Mouse (Mus musculus): ENCODE measurements at regions not wholly inside any gene's neighbourhood (a gene's known extent, or its start where the extent isn't known, plus 50 kb on each side); places are given as distances from the start of the nearest gene placed in this dataset.

GRCm38 (mm10) chr2:45901892-45902291 lies 784.7 kb upstream of the Zeb2 start:
- no peaks in the 10 kb centered on the region for H3K27me3 ChIP-seq
- H3K27ac ChIP-seq: no peak overlapping the region
- no peak for ATAC-seq
- no peak overlapping the region for H3K4me2 ChIP-seq (replicated peaks)
- H3K9me3 ChIP-seq: no peaks in the 10 kb centered on the region
- no peaks in the 10 kb centered on the region for H3K36me3 ChIP-seq
- no peak overlapping the region for H3K4me3 ChIP-seq (replicated peaks)
- no peaks in the 10 kb centered on the region for H3K4me1 ChIP-seq (replicated peaks)
- 89% methylated on average over 4 of the region's 4 CpGs for WGBS
- no peak overlapping the region for H3K9ac ChIP-seq (replicated peaks)

DNA sequence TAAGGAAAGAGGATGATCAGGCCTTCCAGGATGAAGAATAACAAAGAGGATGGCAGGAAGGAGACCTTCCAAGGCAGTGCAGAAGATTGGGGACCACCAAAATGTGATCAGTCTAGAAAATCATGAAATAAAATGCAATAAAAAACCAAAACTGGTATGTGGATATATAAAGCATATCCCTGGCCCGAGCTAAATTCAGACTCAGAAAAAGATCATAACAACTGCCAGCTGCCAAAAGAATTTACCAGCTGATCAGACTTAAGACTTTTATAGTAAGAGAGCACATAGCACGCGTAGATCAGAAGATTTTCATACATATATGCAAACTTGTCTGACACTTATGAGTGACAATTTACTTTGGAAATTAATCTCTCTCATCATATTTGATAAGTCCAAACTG lies 767.5 kb upstream of the Zeb2 start:
- Histone ChIP-seq H3K9ac (replicated peaks) (no peak overlapping the region), H3K36me3 (no peaks in the 10 kb centered on the region), H3K9me3 (no peaks in the 10 kb centered on the region), H3K4me1 (replicated peaks) (no peaks in the 10 kb centered on the region), H3K27me3 (no peaks in the 10 kb centered on the region), H3K27ac (no peak overlapping the region), H3K4me3 (replicated peaks) (no peak overlapping the region), H3K4me2 (replicated peaks) (no peak overlapping the region)
- ATAC-seq: no peak
- 95% methylated on average over 3 of the region's 3 CpGs for WGBS

- Histone ChIP-seq H3K4me1 (replicated peaks) (no peaks in the 10 kb centered on the region), H3K4me3 (replicated peaks) (no peak overlapping the region), H3K27me3 (no peaks in the 10 kb centered on the region), H3K27ac (no peak overlapping the region), H3K9me3 (no peaks in the 10 kb centered on the region), H3K9ac (replicated peaks) (no peak overlapping the region), H3K4me2 (replicated peaks) (no peak overlapping the region), H3K36me3 (no peaks in the 10 kb centered on the region)
- ATAC-seq: no peak
These were observed 761.5 kb upstream of the Zeb2 start for GRCm38 (mm10) chr2:45878656-45879055.

GRCm38 (mm10) chr2:45859901-45860331 lies 742.7 kb upstream of the Zeb2 start:
- no peak overlapping the region for H3K9ac ChIP-seq (replicated peaks)
- no peak for ATAC-seq
- H3K4me2 ChIP-seq (replicated peaks): no peak overlapping the region
- no peak overlapping the region for H3K4me3 ChIP-seq (replicated peaks)
- H3K4me1 ChIP-seq (replicated peaks): no peaks in the 10 kb centered on the region
- no peaks in the 10 kb centered on the region for H3K27me3 ChIP-seq
- H3K36me3 ChIP-seq: no peaks in the 10 kb centered on the region
- no peaks in the 10 kb centered on the region for H3K9me3 ChIP-seq
- WGBS: 89% methylated on average over 4 of the region's 4 CpGs
- no peak overlapping the region for H3K27ac ChIP-seq

DNA sequence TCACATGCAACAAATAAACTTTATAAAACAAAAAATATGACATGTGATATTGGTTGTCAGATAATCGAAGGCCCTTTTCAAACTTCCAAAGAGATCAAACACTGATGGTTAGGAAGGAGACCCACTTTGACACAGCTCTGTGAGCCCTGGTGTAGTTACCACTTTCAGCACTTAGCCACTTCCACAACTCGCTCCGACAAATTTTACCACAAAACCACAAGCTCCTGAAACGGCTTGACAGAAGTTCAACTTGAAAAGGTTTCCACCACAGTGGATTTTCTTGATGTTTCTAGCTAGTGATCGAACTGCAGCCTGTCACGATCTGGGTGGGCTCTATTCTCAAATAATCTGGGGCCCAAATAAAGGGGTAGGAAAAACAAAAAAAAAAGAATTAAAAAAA lies 742.2 kb upstream of the Zeb2 start:
- ATAC-seq: no peak
- Histone ChIP-seq H3K36me3 (no peaks in the 10 kb centered on the region), H3K9ac (replicated peaks) (no peak overlapping the region), H3K27me3 (no peaks in the 10 kb centered on the region), H3K4me3 (replicated peaks) (no peak overlapping the region), H3K4me2 (replicated peaks) (no peak overlapping the region), H3K27ac (no peak overlapping the region), H3K9me3 (no peaks in the 10 kb centered on the region), H3K4me1 (replicated peaks) (no peaks in the 10 kb centered on the region)
- WGBS: 92% methylated on average over 6 of the region's 6 CpGs

DNA sequence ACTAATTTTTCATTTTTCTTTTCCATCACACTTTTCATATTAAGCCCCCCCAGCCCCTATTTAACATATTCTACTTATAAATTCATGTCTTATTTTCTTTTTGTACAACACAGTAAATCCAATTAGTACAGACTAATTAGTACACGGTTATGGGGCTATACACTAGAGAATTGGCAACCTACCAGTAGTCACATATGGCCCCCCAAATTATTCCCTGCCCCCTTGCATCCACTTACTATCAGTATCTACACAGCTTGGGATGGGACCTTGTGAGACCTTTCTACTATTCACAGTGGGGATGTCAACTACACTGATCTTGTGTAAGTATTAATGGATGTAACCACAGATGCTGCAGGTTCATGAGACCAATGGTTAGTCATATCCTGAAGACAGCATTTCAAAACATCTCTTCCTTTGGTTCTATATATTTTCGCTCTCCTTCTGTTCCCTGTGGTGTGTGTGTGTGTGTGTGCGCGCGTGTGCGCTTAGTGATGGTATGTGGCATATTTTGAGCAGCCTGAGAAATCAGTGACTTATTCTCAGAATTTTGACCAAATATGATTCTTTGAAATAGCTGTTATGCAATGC lies 732.9 kb upstream of the Zeb2 start:
- Histone ChIP-seq H3K4me1 (replicated peaks) (no peaks in the 10 kb centered on the region), H3K4me2 (replicated peaks) (no peak overlapping the region), H3K36me3 (no peaks in the 10 kb centered on the region), H3K27ac (no peak overlapping the region), H3K4me3 (replicated peaks) (no peak overlapping the region), H3K9me3 (no peaks in the 10 kb centered on the region), H3K27me3 (no peaks in the 10 kb centered on the region), H3K9ac (replicated peaks) (no peak overlapping the region)
- no peak for ATAC-seq
- WGBS: 96% methylated on average over 6 of the region's 6 CpGs

GRCm38 (mm10) chr2:45840389-45840788 lies 723.2 kb upstream of the Zeb2 start:
- no peaks in the 10 kb centered on the region for H3K9me3 ChIP-seq
- H3K9ac ChIP-seq (replicated peaks): no peak overlapping the region
- no peaks in the 10 kb centered on the region for H3K36me3 ChIP-seq
- H3K27me3 ChIP-seq: no peaks in the 10 kb centered on the region
- H3K4me3 ChIP-seq (replicated peaks): no peak overlapping the region
- H3K27ac ChIP-seq: no peak overlapping the region
- no peaks in the 10 kb centered on the region for H3K4me1 ChIP-seq (replicated peaks)
- no peak for ATAC-seq
- H3K4me2 ChIP-seq (replicated peaks): no peak overlapping the region

DNA sequence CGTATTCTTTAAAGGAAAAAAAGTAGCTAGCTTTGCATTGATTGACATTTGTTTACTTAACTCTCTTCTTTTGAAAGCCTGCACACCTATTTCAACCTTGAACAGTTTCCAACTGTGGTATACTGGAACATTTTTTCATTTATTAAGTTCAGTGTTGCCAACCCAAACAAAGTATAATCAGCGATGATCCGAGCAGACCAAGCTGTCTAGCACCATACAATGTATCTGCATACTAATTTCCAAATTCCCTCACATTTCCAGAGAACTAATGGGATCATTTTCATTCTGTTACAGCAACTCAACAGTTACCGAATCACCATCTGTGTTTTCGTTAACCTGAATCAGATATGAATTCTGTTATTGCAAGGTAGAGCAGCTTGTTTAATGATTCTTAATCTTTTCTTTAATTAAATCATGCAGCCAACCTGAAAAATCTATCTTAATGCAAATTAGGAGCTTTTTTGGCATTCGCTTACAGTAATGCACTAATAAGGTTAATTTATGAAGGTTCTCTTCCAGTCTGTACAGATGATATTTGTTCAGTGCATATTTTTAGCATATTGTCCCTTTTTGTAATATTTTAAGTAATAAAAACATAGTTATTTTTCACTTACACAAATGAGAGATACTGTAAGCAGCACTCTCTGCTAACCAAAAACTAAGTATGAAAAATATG lies 719.5 kb upstream of the Zeb2 start:
- Histone ChIP-seq H3K9ac (replicated peaks) (no peak overlapping the region), H3K27ac (no peak overlapping the region), H3K4me3 (replicated peaks) (no peak overlapping the region), H3K4me1 (replicated peaks) (no peaks in the 10 kb centered on the region), H3K4me2 (replicated peaks) (no peak overlapping the region), H3K36me3 (no peaks in the 10 kb centered on the region), H3K27me3 (no peaks in the 10 kb centered on the region), H3K9me3 (no peaks in the 10 kb centered on the region)
- ATAC-seq: no peak
- 77% methylated on average over 6 of the region's 6 CpGs for WGBS

DNA sequence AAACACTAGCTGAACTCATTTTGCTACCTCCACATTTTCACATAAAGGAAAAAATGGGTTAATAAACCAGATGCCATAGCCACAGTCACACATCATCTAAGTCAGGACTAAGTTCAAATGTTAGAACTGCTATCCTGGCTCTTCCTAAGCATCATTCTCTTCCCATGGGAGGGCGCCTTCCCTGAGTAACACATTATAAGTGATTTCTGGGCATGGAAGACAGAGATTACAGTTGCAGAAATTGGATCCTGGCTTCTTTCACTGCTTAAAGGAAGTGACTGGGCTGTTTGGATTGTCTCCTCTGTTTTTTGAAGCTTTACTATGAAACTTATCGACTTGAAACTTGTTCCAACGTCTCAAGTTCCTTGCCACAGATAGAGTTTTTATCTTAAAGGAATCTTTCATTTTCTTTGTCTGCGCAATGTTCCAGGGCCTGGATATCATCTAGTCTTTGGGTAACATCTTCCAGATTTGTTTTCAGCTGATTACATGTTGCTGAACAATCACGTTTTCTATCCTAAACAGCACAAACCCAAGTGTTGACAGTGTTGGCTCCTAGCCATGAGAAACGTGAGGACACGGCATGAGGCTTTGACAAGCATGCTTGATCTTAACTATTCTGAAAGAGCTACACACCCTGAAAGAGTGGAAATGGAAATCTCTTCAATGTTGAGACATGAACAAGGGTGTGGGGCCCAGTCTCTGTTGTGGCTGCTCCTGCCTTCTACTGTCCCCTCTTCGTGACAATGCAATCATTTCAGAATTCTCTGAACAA lies 700.9 kb upstream of the Zeb2 start:
- Histone ChIP-seq H3K4me1 (replicated peaks) (no peaks in the 10 kb centered on the region), H3K9me3 (no peaks in the 10 kb centered on the region), H3K4me3 (replicated peaks) (no peak overlapping the region), H3K9ac (replicated peaks) (no peak overlapping the region), H3K27me3 (no peaks in the 10 kb centered on the region), H3K4me2 (replicated peaks) (no peak overlapping the region), H3K36me3 (no peaks in the 10 kb centered on the region), H3K27ac (no peak overlapping the region)
- ATAC-seq: no peak
- 85% methylated on average over 8 of the region's 8 CpGs for WGBS

DNA sequence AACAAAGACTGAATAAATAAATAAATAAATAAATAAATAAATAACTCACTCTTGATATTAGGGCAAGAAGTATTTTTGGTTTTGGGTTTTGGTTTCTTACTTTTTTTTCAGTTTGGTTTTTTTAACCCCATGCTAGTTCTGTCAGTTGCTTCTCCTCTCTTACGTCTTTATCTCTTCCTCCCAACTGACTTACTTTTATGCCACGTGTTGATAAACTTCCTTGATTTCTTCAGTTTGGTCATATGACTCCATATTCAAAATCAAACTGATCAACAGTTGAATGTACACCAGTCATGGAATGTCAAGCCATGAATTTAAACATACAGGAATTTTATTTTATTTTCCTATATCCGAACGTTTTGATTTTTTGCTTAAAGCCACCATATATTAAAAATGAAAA lies 697.5 kb upstream of the Zeb2 start:
- Histone ChIP-seq H3K9me3 (no peaks in the 10 kb centered on the region), H3K4me1 (replicated peaks) (no peaks in the 10 kb centered on the region), H3K4me2 (replicated peaks) (no peak overlapping the region), H3K36me3 (no peaks in the 10 kb centered on the region), H3K9ac (replicated peaks) (no peak overlapping the region), H3K4me3 (replicated peaks) (no peak overlapping the region), H3K27ac (no peak overlapping the region), H3K27me3 (no peaks in the 10 kb centered on the region)
- ATAC-seq: no peak
- WGBS: 96% methylated on average over 4 of the region's 4 CpGs

- ATAC-seq: no peak
- Histone ChIP-seq H3K27ac (no peak overlapping the region), H3K27me3 (no peaks in the 10 kb centered on the region), H3K4me2 (replicated peaks) (no peak overlapping the region), H3K4me3 (replicated peaks) (no peak overlapping the region), H3K36me3 (no peaks in the 10 kb centered on the region), H3K9ac (replicated peaks) (no peak overlapping the region), H3K9me3 (no peaks in the 10 kb centered on the region), H3K4me1 (replicated peaks) (no peaks in the 10 kb centered on the region)
- 77% methylated on average over 2 of the region's 2 CpGs for WGBS
These were observed 688.1 kb upstream of the Zeb2 start for GRCm38 (mm10) chr2:45805329-45805728.

DNA sequence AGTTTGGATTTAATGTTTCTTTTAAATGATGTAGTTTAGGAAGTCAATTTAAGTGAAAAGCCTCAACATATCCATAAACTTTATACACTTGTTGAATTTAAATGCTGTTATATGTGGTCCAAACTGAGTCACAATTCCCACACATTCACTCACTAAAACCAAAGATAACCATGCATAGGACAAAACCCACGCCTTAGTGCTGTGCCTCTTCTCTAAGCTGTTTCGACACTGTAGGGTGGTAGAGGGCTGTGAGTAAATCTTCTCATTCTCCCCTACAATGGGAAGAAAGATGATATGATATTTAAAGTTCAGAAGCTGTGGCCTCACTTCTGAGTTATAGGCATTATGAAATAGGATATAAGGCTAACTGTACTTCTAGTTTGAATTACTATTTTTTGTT lies 682.9 kb upstream of the Zeb2 start:
- Histone ChIP-seq H3K27ac (no peak overlapping the region), H3K4me2 (replicated peaks) (no peak overlapping the region), H3K36me3 (no peaks in the 10 kb centered on the region), H3K9ac (replicated peaks) (no peak overlapping the region), H3K4me3 (replicated peaks) (no peak overlapping the region), H3K9me3 (no peaks in the 10 kb centered on the region), H3K27me3 (no peaks in the 10 kb centered on the region), H3K4me1 (replicated peaks) (no peaks in the 10 kb centered on the region)
- 80% methylated on average over 2 of the region's 2 CpGs for WGBS
- no peak for ATAC-seq

Measured in midbrain, embryonic 13.5 days (tissue).